Mouse (Mus musculus) lung, embryonic 15.5 days (tissue): ENCODE measurements around the gene Pla2g10. TPM values are rescaled to one million over a fixed set of nuclear protein-coding genes. Genes with fewer than 3 reads are reported as not detected.

Source experiments
- ATAC-seq: fragments of 200-750 bp; cut with Nextera tagmentation; 2 replicates; pipeline ENCODE4 v1.8.0; 2017; ENCODE audit warnings: moderate number of reproducible peaks, borderline replicate concordance; ENCODE audit not compliant: low FRiP score, low TSS enrichment; ENCODE audit errors: extremely low read depth
- H3K27ac ChIP-seq: fragments of 300-500 bp; sonication (generic); 2 replicates; pipeline ENCODE4 v1.5.1; 2015; ENCODE audit warnings: moderate library complexity, mild to moderate bottlenecking, inconsistent platforms
- H3K27me3 ChIP-seq: fragments of 300-500 bp; sonication (generic); 2 replicates; pipeline ENCODE4 v1.6.1; 2015; ENCODE audit warnings: inconsistent platforms
- H3K36me3 ChIP-seq: fragments of 300-500 bp; sonication (generic); 2 replicates; pipeline ENCODE4 v1.6.1; 2015; ENCODE audit warnings: inconsistent platforms
- H3K4me1 ChIP-seq: fragments of 300-500 bp; sonication (generic); 2 replicates; pipeline ENCODE4 v1.6.1; 2015; ENCODE audit warnings: inconsistent platforms
- H3K4me2 ChIP-seq: fragments of 300-500 bp; sonication (generic); 2 replicates; pipeline ENCODE4 v1.6.1; 2015; ENCODE audit warnings: inconsistent platforms, mild to moderate bottlenecking, moderate library complexity
- H3K4me3 ChIP-seq: fragments of 300-500 bp; sonication (generic); 2 replicates; pipeline ENCODE4 v1.5.1; 2015; ENCODE audit warnings: mild to moderate bottlenecking, inconsistent platforms
- H3K9ac ChIP-seq: fragments of 300-500 bp; sonication (generic); 2 replicates; pipeline ENCODE4 v1.6.1; 2015; ENCODE audit warnings: inconsistent platforms
- H3K9me3 ChIP-seq: fragments of 300-500 bp; sonication (generic); 2 replicates; pipeline ENCODE4 v1.6.1; 2016; ENCODE audit warnings: inconsistent platforms
- WGBS: fragments of 180-500 bp; shearing (Covaris S2); methylation state at CpG from one replicate; pipeline ENCODE4 v1.1.7; 2015; 5-methylcytosine and 5-hydroxymethylcytosine counted together
- polyA plus RNA-seq: library from polyadenylated mRNA; unstranded; fragments of >200 nt; fragmentation: Nextera tagmentation; extraction: Ambion mirVana; gene quantifications from 2 replicates; pipeline ENCODE4 v1.2.1, GENCODE M21; 2015

The Pla2g10 gene
- polyA plus RNA-seq, 1 experiment from 2014 or later, result 3.0 TPM

DNA sequence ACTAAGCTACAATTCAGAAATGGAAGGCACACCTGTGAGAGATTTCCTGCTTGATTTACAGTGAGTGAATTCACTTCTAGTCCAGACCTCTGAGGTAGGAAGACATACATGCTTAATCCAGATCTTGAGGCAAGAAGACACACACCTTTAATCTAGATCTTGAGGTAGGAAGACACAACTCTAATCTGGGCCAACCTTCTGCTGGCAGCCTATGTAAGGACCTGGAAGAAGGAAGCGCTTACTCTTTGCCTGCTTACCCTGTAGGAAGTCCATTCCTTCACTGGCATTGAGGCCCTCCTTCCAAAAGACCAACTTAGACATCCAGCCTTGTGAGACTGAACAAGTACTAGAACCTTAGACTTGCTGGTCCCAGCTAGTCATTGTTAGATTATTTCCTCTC is 61.5 kb downstream of the Pla2g10 start:
- no peak overlapping the region for H3K4me2 ChIP-seq
- no peak overlapping the region for H3K4me3 ChIP-seq
- H3K9me3 ChIP-seq, result no peaks in the 10 kb centered on the region
- 92% methylated on average over 1 of the region's 1 CpGs for WGBS
- ATAC-seq, result no peak
- H3K36me3 ChIP-seq, result peaks cover 9% of the 10 kb centered on the region; the same call in 1 of the 2 replicates
- H3K9ac ChIP-seq, result no peak overlapping the region
- H3K4me1 ChIP-seq, result peaks cover 21% of the 10 kb centered on the region
- H3K27ac ChIP-seq, result no peak overlapping the region
- H3K27me3 ChIP-seq, result no peaks in the 10 kb centered on the region

DNA sequence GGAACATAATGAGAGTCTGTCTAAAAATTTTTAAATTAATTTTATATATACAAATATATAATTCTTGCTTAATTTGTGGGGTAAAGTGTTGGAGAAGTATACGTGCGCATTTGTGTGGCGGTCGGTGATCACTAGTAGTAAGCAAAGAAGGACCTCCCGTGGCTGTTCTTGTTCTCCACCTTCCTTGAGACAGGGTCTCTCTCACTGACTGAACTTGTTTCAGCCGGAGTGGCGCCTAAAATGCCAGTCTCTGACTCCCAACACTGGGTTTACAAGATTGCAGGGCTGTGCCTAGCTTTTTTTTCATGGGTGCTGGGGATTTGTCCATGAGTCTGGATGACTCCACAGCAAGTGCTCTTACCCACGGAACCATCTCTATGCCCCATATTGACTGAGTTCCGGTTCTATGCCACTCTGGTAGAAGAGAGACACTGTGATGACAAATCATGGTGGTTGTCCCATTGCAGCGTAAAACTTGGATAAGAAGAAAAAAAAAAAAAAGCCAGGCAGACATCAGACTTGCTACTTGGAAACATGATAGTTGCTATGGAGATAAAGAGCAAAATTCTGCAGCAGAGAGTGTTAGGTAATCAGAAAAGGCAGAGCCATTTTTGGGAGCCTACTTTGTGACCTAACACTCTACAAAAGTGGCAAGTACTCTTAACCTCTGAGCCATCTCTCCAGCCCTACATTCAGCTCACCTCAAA is 62.2 kb downstream of the Pla2g10 start:
- Histone ChIP-seq H3K4me3 (peak overlapping the region; percentile 72), H3K9me3 (no peaks in the 10 kb centered on the region), H3K36me3 (peaks cover 11% of the 10 kb centered on the region; the same call in 1 of the 2 replicates), H3K27ac (peak overlapping the region; percentile 58), H3K4me1 (peaks cover 21% of the 10 kb centered on the region), H3K9ac (no peak overlapping the region), H3K4me2 (peak overlapping the region; percentile 80), H3K27me3 (no peaks in the 10 kb centered on the region)
- 74% methylated on average over 10 of the region's 10 CpGs for WGBS
- no peak for ATAC-seq

DNA sequence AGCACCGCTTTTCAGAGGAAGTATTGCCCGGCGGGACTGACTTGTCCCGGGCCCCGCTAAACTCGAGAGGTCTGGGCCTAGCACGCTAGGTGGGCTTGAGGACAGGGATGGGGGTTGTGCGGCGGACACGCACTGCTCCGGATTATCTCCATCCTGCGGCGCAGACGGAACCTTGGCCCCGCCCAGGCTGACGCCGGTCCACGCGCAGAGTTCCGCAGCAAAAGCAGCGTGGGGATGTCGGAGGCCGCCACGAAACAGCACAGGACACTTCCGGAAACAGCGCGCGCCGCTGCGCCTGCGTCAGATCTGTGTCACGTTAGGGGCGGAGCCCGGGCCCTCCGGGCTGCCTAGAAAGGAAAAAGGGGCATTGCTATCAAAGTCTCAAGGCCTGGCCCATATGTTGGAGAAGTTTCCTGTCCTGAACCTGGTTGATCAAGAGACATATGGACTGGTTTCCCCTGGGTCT is 62.9 kb downstream of the Pla2g10 start, which contains the start of gene Parn:
TSS of gene Parn (minus strand) at position 293 of the 466 bp plus-strand sequence.
- ATAC-seq, result peak; percentile 89
- Histone ChIP-seq H3K27ac (peak within 1 kb of the TSS; percentile 58), H3K4me1 (peaks cover 16% of the 10 kb centered on the region), H3K4me3 (peak within 1 kb of the TSS; percentile 72), H3K9ac (peak within 1 kb of the TSS; percentile 74), H3K27me3 (no peaks in the 10 kb centered on the region), H3K9me3 (no peaks in the 10 kb centered on the region), H3K36me3 (peaks cover 18% of the 10 kb centered on the region), H3K4me2 (peak within 1 kb of the TSS; percentile 80)
- under 1% methylated on average over 35 of the region's 35 CpGs for WGBS

Other genes with a start within 250 kb of the Pla2g10 start
- 43.8 and 45.2 TPM in 2 replicates for gene Parn, start 62.8 kb downstream of the Pla2g10 start, polyA plus RNA-seq
- gene Bfar, start 59.1 kb downstream of the Pla2g10 start, polyA plus RNA-seq, result 42.1 and 47.9 TPM in 2 replicates
- 5.6 and 6.7 TPM in 2 replicates for gene 3110001I22Rik, start 59.1 kb downstream of the Pla2g10 start, polyA plus RNA-seq
- 59.2 and 60.1 TPM in 2 replicates for gene Rrn3, start 49.7 kb upstream of the Pla2g10 start, polyA plus RNA-seq
- gene Ntan1, start 87.9 kb upstream of the Pla2g10 start, polyA plus RNA-seq, result 160 and 163 TPM in 2 replicates
- gene Pdxdc1, start 172.1 kb upstream of the Pla2g10 start, polyA plus RNA-seq, result 81.9 and 82.5 TPM in 2 replicates
- 8.4 and 9.2 TPM in 2 replicates for gene Mpv17l, start 172.2 kb upstream of the Pla2g10 start, polyA plus RNA-seq